33 mouse cellular contexts compared by ENCODE assay signal in the genomic region with DNA sequence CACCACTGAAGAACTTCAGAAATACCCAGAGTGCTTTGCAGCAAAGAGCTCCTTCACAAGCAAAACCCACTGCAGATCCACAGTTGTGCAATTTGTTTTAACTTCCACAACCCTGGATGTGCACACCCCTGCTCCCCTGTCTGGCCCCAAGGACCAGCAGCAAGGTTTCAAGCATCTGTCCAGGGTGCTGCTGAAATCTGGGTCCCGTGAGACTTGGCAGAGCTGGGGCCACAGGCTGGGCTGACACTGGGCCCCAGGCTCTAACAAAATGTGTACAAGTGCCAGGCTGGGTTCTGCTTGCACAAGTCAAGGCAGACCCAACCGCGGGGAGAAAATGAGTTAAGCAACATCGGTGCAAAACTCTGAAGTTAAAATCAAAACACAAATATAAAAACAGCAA. TPM values are rescaled to one million over a fixed set of nuclear protein-coding genes. Genes with fewer than 3 reads are reported as not detected.
DNase-seq lines count a peak whose midpoint lies in the region; ATAC-seq and TF ChIP-seq lines count a peak whose summit lies in the region.
"Had no signal": no experiment of that assay in that cellular context is flagged by ENCODE, and none has a peak within 500 bp of the region (broad histone marks: within the 10 kb centered on the region; RNA-seq: fewer than 3 reads in every experiment).

No protein-coding gene starts in this region.

- 79% methylated on average over 4 of the region's 4 CpGs for WGBS in heart, embryonic 11.5 days (ENCODE audit: insufficient replicate concordance)

- intact Hi-C loops in heart, postnatal 36 days (cut with DNase I) = no loop called here
- intact Hi-C loops in left cerebral cortex, adult 2 months (cut with DNase I) = no loop called here
- intact Hi-C loops in left cerebral cortex, postnatal 14 days (cut with DNase I) = no loop called here

- no peaks in the 10 kb centered on the region for H3K27me3 ChIP-seq in heart, embryonic 11.5 days (ENCODE audit: control insufficient read depth, insufficient read depth, low read length)
- H3K27me3 ChIP-seq: CH12.LX; embryonic facial prominence, embryonic 13.5 days; limb, embryonic 15.5 days; neural tube, embryonic 12.5 days; Patski had no signal

- ATAC-seq in heart, embryonic 11.5 days (replicated peaks; ENCODE audit: insufficient number of reproducible peaks, low FRiP score, low TSS enrichment) = no peak
- ATAC-seq in megakaryocyte, adult 5-6 weeks (ENCODE audit: poor library complexity, severe bottlenecking) = peak; percentile 19; the same call in 1 of the 2 replicates
- ATAC-seq: forebrain, embryonic 16.5 days; inflammation-experienced regulatory T-cells, adult 6 months; Patski had no signal

- no peaks in the 10 kb centered on the region for H3K9me3 ChIP-seq in heart, embryonic 11.5 days (replicated peaks; ENCODE audit: control insufficient read depth, low read length)
- H3K9me3 ChIP-seq: embryonic facial prominence, embryonic 13.5 days; limb, embryonic 10.5 days; limb, embryonic 15.5 days; megakaryocyte, embryonic 14.5 days; midbrain, embryonic 12.5 days; neural tube, embryonic 12.5 days had no signal

- H3K4me3 ChIP-seq in heart, embryonic 11.5 days (ENCODE audit: low read depth, low read length) = no peak overlapping the region
- H3K4me3 ChIP-seq in left cerebral cortex, adult 2 months = no peak overlapping the region
- H3K4me3 ChIP-seq: embryonic facial prominence, embryonic 13.5 days; layer of hippocampus, adult 2 months; limb, embryonic 10.5 days; limb, embryonic 15.5 days; megakaryocyte, embryonic 14.5 days; midbrain, embryonic 12.5 days; myocyte; neural tube, embryonic 12.5 days had no signal

- DNase-seq in adrenal gland, postnatal 10 days = peak; percentile 62
- no peak for DNase-seq in adrenal gland, adult 18-20 months (ENCODE audit: low spot score in 2 of 2)
- DNase-seq in heart, postnatal 36 days = no peak
- no peak for DNase-seq in left cerebral cortex, adult 2 months (ENCODE audit: extremely low spot score in 1 of 2, low spot score in 2 of 2)
- no peak for DNase-seq in left cerebral cortex, postnatal 14 days (ENCODE audit: low spot score in 2 of 2)
- no peak for DNase-seq in gastrocnemius, postnatal 10 days
- DNase-seq: adrenal gland, adult 8-10 months; cerebellum, adult 11 months; cerebellum, adult 9-11 months; gastrocnemius, postnatal 25 days; kidney, adult 2 months; kidney, postnatal 36 days; lung, adult 2 months; lung, postnatal 14 days; right cerebral cortex, adult 18-20 months; spleen, adult 18-20 months; thymus, postnatal 14 days had no signal

- H3K4me1 ChIP-seq in heart, embryonic 11.5 days (ENCODE audit: control insufficient read depth, insufficient read depth, low read length) = peaks cover 14% of the 10 kb centered on the region
- H3K4me1 ChIP-seq: limb, embryonic 10.5 days; limb, embryonic 15.5 days had no signal

- peak overlapping the region; percentile 73 for H3K27ac ChIP-seq in heart, embryonic 11.5 days (ENCODE audit: low read depth, low read length)
- peak overlapping the region; percentile 56; the same call in 1 of the 2 replicates for H3K27ac ChIP-seq in left cerebral cortex, adult 2 months
- H3K27ac ChIP-seq: embryonic facial prominence, embryonic 13.5 days; hindbrain, embryonic 14.5 days; layer of hippocampus, adult 2 months; limb, embryonic 10.5 days; limb, embryonic 15.5 days; liver, embryonic 14.5 days; midbrain, embryonic 12.5 days; neural tube, embryonic 12.5 days had no signal

- peaks cover 12% of the 10 kb centered on the region for H3K36me3 ChIP-seq in heart, embryonic 11.5 days (ENCODE audit: control insufficient read depth, insufficient read depth, low read length)

- H3K4me2 ChIP-seq in heart, embryonic 11.5 days = no peak overlapping the region
- H3K4me2 ChIP-seq: embryonic facial prominence, embryonic 13.5 days; hindbrain, embryonic 14.5 days; limb, embryonic 15.5 days; midbrain, embryonic 12.5 days; neural tube, embryonic 12.5 days had no signal

- no peak for TF ChIP-seq CTCF in left cerebral cortex, adult 2 months (IDR thresholded peaks at IDR 0.05)

- no peak overlapping the region for H3K9ac ChIP-seq in heart, embryonic 11.5 days (ENCODE audit: low read depth, low read length)
- H3K9ac ChIP-seq: embryonic facial prominence, embryonic 13.5 days; hindbrain, embryonic 14.5 days; limb, embryonic 15.5 days; liver, embryonic 14.5 days; midbrain, embryonic 12.5 days; neural tube, embryonic 12.5 days had no signal

RNA-seq across cellular contexts. Expression of a gene that starts 41.0 kb away (rescaled TPM):
- 10 to 100 TPM; 88.5 to 88.9 TPM for total RNA-seq in adrenal gland, postnatal 10 days (2021)
- 100 to 1,000 TPM in 1 of 2 experiments, 10 to 100 TPM in 1; 99.7 to 114 TPM for total RNA-seq in adrenal gland, adult 18-20 months (2021)
- polyA plus RNA-seq in heart, embryonic 11.5 days (2014; fragmentation: Nextera tagmentation; extraction: Ambion mirVana) = 108 and 128 TPM in 2 replicates
- total RNA-seq in heart, postnatal 36 days (2021) = 10 to 100 TPM; 74.6 to 79.7 TPM
- total RNA-seq in left cerebral cortex, adult 2 months (2021) = 100 to 1,000 TPM in 1 of 2 experiments, 10 to 100 TPM in 1; 93.8 to 102 TPM
- total RNA-seq in left cerebral cortex, postnatal 14 days (2021) = 100 to 1,000 TPM; 117 to 127 TPM
- total RNA-seq in megakaryocyte, adult 5-6 weeks (2015) = 37.6 and 39.2 TPM in 2 replicates
- total RNA-seq in megakaryocyte, adult 5-6 weeks (2017) = 28.7 and 33.0 TPM in 2 replicates
- 100 to 1,000 TPM in 1 of 2 experiments, 10 to 100 TPM in 1; 90.0 to 100 TPM for total RNA-seq in gastrocnemius, postnatal 10 days (2021)
